Mouse (Mus musculus) CH12.LX (cell line): Measurements from ENCODE around the gene F2r.

ENCODE experiments used
- CTCF ChIP-seq, 2 experiments: IDR thresholded peaks in 1 of 2; conservative IDR thresholded peaks in 1 of 2; 2 replicates each; pipeline ENCODE4 v1.5.1; 2011 to 2012; ENCODE audit warnings: low read depth in 2 of 2, low read length in 2 of 2, improper control_type of control experiment in 1 of 2, inconsistent platforms in 1 of 2, mild to moderate bottlenecking in 1 of 2, moderate library complexity in 1 of 2
- JUND ChIP-seq: conservative IDR thresholded peaks from 2 replicates; pipeline ENCODE4 v1.6.1; 2011; ENCODE audit warnings: low read depth, low read length, improper control_type of control experiment
- ZMIZ1 ChIP-seq: IDR thresholded peaks from 2 replicates; pipeline ENCODE4 v1.6.1; 2012; ENCODE audit warnings: low read depth, mild to moderate bottlenecking, inconsistent platforms, low read length, improper control_type of control experiment

GRCm38 (mm10) chr13:95639336-95640116 lies 21.2 kb upstream of the F2r start:
- TF ChIP-seq JUND = no peak
- no peak for TF ChIP-seq CTCF (conservative IDR thresholded peaks at IDR 0.05 in 1 of 2, IDR thresholded peaks at IDR 0.05 in 1 of 2; ENCODE audit: low read depth in 2 of 2, low read length in 2 of 2)
- no peak for TF ChIP-seq ZMIZ1
